Mouse (Mus musculus) heart, embryonic 11.5 days (tissue): ENCODE measurements around the gene Ppid. TPM values are rescaled to one million over a fixed set of nuclear protein-coding genes. Genes with fewer than 3 reads are reported as not detected.

ENCODE experiments used
- ATAC-seq: fragments of 200-750 bp; cut with Nextera tagmentation; replicated peaks from 2 replicates; pipeline ENCODE4 v1.8.0; 2017; ENCODE audit warnings: moderate library complexity; ENCODE audit not compliant: insufficient number of reproducible peaks, low FRiP score, low TSS enrichment
- H3K27ac ChIP-seq: fragments of 300-500 bp; sonication (generic); 2 replicates; pipeline ENCODE4 v1.5.1; 2014; ENCODE audit warnings: mild to moderate bottlenecking, low read depth, low read length
- H3K27me3 ChIP-seq: fragments of 300-500 bp; sonication (generic); 2 replicates; pipeline ENCODE4 v1.6.1; 2014; ENCODE audit warnings: mild to moderate bottlenecking, low read length, mixed read lengths; ENCODE audit not compliant: control insufficient read depth, insufficient read depth
- H3K36me3 ChIP-seq: fragments of 300-500 bp; sonication (generic); 2 replicates; pipeline ENCODE4 v1.6.1; 2014; ENCODE audit warnings: mild to moderate bottlenecking, low read length, moderate library complexity, mixed read lengths; ENCODE audit not compliant: control insufficient read depth, insufficient read depth
- H3K4me1 ChIP-seq: fragments of 300-500 bp; sonication (generic); 2 replicates; pipeline ENCODE4 v1.6.1; 2014; ENCODE audit warnings: low read length; ENCODE audit not compliant: control insufficient read depth, insufficient read depth
- H3K4me2 ChIP-seq: fragments of 300-500 bp; sonication (generic); 2 replicates; pipeline ENCODE4 v1.6.1; 2014; ENCODE audit warnings: mild to moderate bottlenecking, moderate library complexity
- H3K4me3 ChIP-seq: fragments of 300-500 bp; sonication (generic); 2 replicates; pipeline ENCODE4 v1.5.1; 2014; ENCODE audit warnings: low read depth, low read length
- H3K9ac ChIP-seq: fragments of 300-500 bp; sonication (generic); 2 replicates; pipeline ENCODE4 v1.6.1; 2014; ENCODE audit warnings: mild to moderate bottlenecking, low read depth, low read length, moderate library complexity
- H3K9me3 ChIP-seq: fragments of 300-500 bp; sonication (generic); replicated peaks from 2 replicates; pipeline ENCODE4 v1.6.1; 2016; ENCODE audit warnings: low read length; ENCODE audit not compliant: control insufficient read depth
- WGBS: fragments of 180-500 bp; shearing (Covaris S2); extraction: QIAGEN DNeasy Blood & Tissue Kit; methylation state at CpG from one replicate; pipeline ENCODE4 v1.1.7; 2014; ENCODE audit not compliant: insufficient replicate concordance; 5-methylcytosine and 5-hydroxymethylcytosine counted together
- polyA plus RNA-seq: library from polyadenylated mRNA; unstranded; fragments of >200 nt; fragmentation: Nextera tagmentation; extraction: Ambion mirVana; gene quantifications from 2 replicates; pipeline ENCODE4 v1.2.1, GENCODE M21; 2014

Gene Ppid
- polyA plus RNA-seq, 1 experiment from 2014 or later, result 130 TPM

- H3K4me1 ChIP-seq, result 0 out of 2 replicates have a peak, but pooled peaks cover 2% of the 10 kb centered on the region
- no peaks in the 10 kb centered on the region for H3K36me3 ChIP-seq
- peak overlapping the region; percentile 51 for H3K27ac ChIP-seq
- no peak overlapping the region for H3K4me3 ChIP-seq
- H3K27me3 ChIP-seq, result no peaks in the 10 kb centered on the region
- H3K9me3 ChIP-seq, result no peaks in the 10 kb centered on the region
- 69% methylated on average over 9 of the region's 9 CpGs for WGBS
- no peak overlapping the region for H3K4me2 ChIP-seq
- H3K9ac ChIP-seq, result no peak overlapping the region
- ATAC-seq, result no peak; the same call in 1 of the 2 replicates
Measured at GRCm38 (mm10) chr3:79559021-79559772, 31.9 kb upstream of the Ppid start.

- 89% methylated on average over 5 of the region's 5 CpGs for WGBS
- no peak overlapping the region for H3K9ac ChIP-seq
- H3K4me3 ChIP-seq, result no peak overlapping the region
- no peak overlapping the region for H3K27ac ChIP-seq
- no peak for ATAC-seq
- no peaks in the 10 kb centered on the region for H3K9me3 ChIP-seq
- no peak overlapping the region for H3K4me2 ChIP-seq
- H3K36me3 ChIP-seq, result no peaks in the 10 kb centered on the region
- H3K4me1 ChIP-seq, result peaks cover 4% of the 10 kb centered on the region
- no peaks in the 10 kb centered on the region for H3K27me3 ChIP-seq
Measured at GRCm38 (mm10) chr3:79559773-79560045, 31.4 kb upstream of the Ppid start.

GRCm38 (mm10) chr3:79560555-79560954 is 30.6 kb upstream of the Ppid start:
- Histone ChIP-seq H3K27me3 (no peaks in the 10 kb centered on the region), H3K4me2 (no peak overlapping the region), H3K9ac (no peak overlapping the region), H3K4me1 (peaks cover 10% of the 10 kb centered on the region), H3K27ac (no peak overlapping the region), H3K9me3 (no peaks in the 10 kb centered on the region), H3K36me3 (no peaks in the 10 kb centered on the region), H3K4me3 (no peak overlapping the region)
- WGBS, result 92% methylated on average over 6 of the region's 6 CpGs
- ATAC-seq, result no peak

- no peak for ATAC-seq
- Histone ChIP-seq H3K9ac (no peak overlapping the region), H3K9me3 (no peaks in the 10 kb centered on the region), H3K4me3 (no peak overlapping the region), H3K36me3 (no peaks in the 10 kb centered on the region), H3K4me2 (no peak overlapping the region), H3K27me3 (no peaks in the 10 kb centered on the region), H3K27ac (no peak overlapping the region), H3K4me1 (peaks cover 18% of the 10 kb centered on the region)
- 84% methylated on average over 10 of the region's 10 CpGs for WGBS
Measured at GRCm38 (mm10) chr3:79561784-79562715, 29.1 kb upstream of the Ppid start.

- no peak overlapping the region for H3K4me2 ChIP-seq
- no peak overlapping the region for H3K27ac ChIP-seq
Measured at GRCm38 (mm10) chr3:79563511-79563910, 27.6 kb upstream of the Ppid start.

GRCm38 (mm10) chr3:79564875-79565606 is 26.1 kb upstream of the Ppid start:
- no peaks in the 10 kb centered on the region for H3K36me3 ChIP-seq
- no peak overlapping the region for H3K4me3 ChIP-seq
- no peak overlapping the region for H3K9ac ChIP-seq
- WGBS, result 63% methylated on average over 10 of the region's 10 CpGs
- H3K4me2 ChIP-seq, result no peak overlapping the region
- ATAC-seq, result no peak
- peaks cover 18% of the 10 kb centered on the region for H3K4me1 ChIP-seq
- no peaks in the 10 kb centered on the region for H3K27me3 ChIP-seq
- H3K9me3 ChIP-seq, result no peaks in the 10 kb centered on the region
- no peak overlapping the region for H3K27ac ChIP-seq

More at GRCm38 (mm10) chr3:79563511-79563910, 27.6 kb upstream of the Ppid start:
- H3K4me1 ChIP-seq, result peaks cover 20% of the 10 kb centered on the region
- 77% methylated on average over 2 of the region's 2 CpGs for WGBS
- no peak overlapping the region for H3K9ac ChIP-seq
- H3K9me3 ChIP-seq, result no peaks in the 10 kb centered on the region
- H3K4me3 ChIP-seq, result no peak overlapping the region
- H3K36me3 ChIP-seq, result no peaks in the 10 kb centered on the region
- ATAC-seq, result no peak
- H3K27me3 ChIP-seq, result no peaks in the 10 kb centered on the region

GRCm38 (mm10) chr3:79566716-79567691 is 24.1 kb upstream of the Ppid start:
- WGBS, result 4% methylated on average over 50 of the region's 60 CpGs
- ATAC-seq, result no peak
- Histone ChIP-seq H3K27ac (peak overlapping the region; percentile 80), H3K36me3 (no peaks in the 10 kb centered on the region), H3K4me3 (peak overlapping the region; percentile 87), H3K27me3 (no peaks in the 10 kb centered on the region), H3K4me1 (peaks cover 18% of the 10 kb centered on the region), H3K9me3 (no peaks in the 10 kb centered on the region), H3K9ac (peak overlapping the region; percentile 92), H3K4me2 (peak overlapping the region; percentile 78)
